Mouse (Mus musculus): Measurements from ENCODE around the gene Nav2. TPM values are rescaled to one million over a fixed set of nuclear protein-coding genes. Genes with fewer than 3 reads are reported as not detected.

Gene Nav2
- 43.3 TPM for polyA plus RNA-seq (2014; fragmentation: Illumina TruSeq; extraction: RNeasy Lipid Tissue Mini Kit (QIAGEN cat#74804); ENCODE audit: low read depth, low replicate concordance)

DNA sequence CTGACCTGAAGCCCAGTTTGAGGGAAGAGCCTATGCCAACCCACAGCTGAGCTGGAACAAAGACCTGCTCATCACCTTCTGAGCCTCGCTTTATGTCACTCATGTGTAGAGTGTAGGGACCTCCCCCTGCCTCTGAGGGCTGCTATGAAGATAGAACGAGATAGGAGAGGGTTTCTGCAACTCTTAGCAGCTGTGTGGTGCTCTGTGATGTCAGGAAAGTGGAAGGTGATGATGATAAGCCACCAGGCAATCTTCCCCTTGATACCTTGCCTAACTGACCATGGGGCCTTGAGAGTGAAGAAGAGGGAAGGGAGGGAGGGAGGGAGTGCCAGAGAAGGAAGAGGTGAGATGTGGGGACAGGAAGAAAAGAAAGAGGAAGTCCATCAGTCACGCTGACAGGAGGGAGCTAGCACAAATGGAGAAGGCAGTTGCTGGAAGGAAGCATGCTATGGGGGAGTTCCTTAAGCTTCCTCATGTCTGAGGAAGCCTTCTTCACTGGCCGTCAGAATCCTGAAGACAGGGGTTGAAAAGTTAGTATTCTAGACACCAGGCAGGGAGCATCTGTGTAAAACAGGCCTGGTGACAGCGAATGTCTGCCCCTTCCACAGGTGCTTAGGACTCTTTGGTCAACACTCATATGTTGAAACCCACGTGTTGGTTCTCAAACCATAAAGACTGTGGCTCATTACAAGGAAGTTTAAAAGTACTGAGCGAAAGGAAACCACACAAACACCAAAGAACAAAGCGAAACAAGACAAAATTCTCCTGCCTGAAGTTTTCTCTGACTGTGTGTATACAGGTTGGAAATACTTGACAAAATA, at the start of gene Nav2:
Nav2 (plus strand) TSS at position 196 of the 821 bp plus-strand sequence.

DNA sequence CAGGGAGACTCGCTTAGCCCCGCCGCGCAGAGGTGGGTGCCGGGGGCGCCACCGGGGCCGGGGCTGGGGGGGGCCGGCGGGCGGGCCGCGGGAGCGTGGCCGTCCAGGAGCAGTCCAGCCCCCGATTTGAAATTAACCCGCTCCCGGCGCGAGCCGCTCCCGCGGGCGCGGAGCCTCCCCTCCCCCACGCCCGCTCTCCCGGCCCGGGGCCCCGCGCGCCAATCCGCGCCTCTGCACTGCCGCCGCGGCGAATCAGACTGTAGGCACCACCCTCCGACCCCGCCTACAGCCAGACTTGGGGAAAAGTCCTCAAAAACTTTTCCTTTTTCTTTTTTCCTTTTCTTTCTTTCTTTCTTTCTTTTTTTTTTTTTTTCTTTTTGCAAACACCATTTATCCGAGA, 27.0 kb upstream of the Nav2 start, which contains the start of gene E2f8:
E2f8 (minus strand) TSS at position 111 of the 400 bp plus-strand sequence.

DNA sequence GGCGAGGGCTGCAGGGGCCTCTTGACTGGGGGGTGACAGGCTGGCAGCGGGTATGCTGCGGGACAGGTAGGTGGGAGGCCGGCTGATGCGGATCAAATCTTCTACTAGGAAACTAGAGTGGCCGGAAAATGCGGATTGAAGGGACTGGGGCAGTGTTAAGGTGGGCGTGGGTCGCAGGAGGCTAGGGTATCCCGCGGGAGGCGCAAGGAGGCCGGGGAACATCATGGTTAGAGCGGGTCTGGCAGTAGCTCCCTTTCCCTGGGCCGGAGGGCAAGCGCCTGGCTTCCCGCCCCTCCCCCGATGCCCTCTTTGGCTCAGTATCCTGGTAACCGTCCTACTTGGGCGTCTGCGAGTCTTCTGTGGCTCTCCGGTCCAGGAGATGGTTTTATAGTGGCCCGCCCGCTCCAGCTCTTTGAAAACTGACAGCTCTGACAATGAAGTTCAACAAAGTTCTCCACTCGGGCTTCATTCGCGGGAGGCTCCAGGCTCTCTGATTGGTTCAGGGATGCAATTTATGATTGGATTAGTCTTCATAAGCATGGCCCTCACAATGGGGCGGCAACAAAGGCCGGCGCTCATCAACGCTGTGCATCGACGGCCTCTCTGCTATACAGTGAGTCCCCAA, 728.1 kb downstream of the Nav2 start, which contains the start of gene Dbx1:
Dbx1 (minus strand) TSS at position 359 of the 625 bp plus-strand sequence.

Other genes with a start within 250 kb of the Nav2 start
- gene Zdhhc13, start 119.7 kb upstream of the Nav2 start, polyA plus RNA-seq (2014; fragmentation: Illumina TruSeq; extraction: RNeasy Lipid Tissue Mini Kit (QIAGEN cat#74804); ENCODE audit: low read depth, low replicate concordance) = 12.6 TPM
- not detected for gene Csrp3, start 60.7 kb upstream of the Nav2 start, polyA plus RNA-seq (2014; fragmentation: Illumina TruSeq; extraction: RNeasy Lipid Tissue Mini Kit (QIAGEN cat#74804); ENCODE audit: low read depth, low replicate concordance)
- 0.47 TPM for gene E2f8, start 27.1 kb upstream of the Nav2 start, polyA plus RNA-seq (2014; fragmentation: Illumina TruSeq; extraction: RNeasy Lipid Tissue Mini Kit (QIAGEN cat#74804); ENCODE audit: low read depth, low replicate concordance)

Measured in adipose tissue, adult 10 weeks (tissue).